Mouse (Mus musculus): ENCODE data around the gene Zfp445.

The Zfp445 gene

DNA sequence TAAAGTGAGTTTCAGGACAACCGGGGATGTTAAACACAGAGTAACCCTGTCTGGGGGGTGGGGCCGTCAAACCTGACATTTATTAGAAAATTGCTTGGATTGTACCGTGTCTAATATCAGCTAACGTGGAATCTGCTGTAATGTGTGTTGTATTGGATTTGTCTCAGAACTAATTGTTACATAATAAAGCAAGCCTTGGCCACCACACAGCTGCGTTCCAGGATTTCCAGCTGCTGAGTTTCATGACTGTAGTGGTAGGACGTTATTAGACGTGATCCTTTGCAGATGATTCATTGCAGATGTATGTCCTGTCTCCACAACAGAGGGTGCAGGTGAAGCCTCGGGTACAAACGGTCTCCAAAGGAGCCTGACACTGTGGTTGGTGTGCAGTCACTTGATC, 29.7 kb downstream of the Zfp445 start:
- ATAC-seq (ENCODE audit: low TSS enrichment), result no peak

DNA sequence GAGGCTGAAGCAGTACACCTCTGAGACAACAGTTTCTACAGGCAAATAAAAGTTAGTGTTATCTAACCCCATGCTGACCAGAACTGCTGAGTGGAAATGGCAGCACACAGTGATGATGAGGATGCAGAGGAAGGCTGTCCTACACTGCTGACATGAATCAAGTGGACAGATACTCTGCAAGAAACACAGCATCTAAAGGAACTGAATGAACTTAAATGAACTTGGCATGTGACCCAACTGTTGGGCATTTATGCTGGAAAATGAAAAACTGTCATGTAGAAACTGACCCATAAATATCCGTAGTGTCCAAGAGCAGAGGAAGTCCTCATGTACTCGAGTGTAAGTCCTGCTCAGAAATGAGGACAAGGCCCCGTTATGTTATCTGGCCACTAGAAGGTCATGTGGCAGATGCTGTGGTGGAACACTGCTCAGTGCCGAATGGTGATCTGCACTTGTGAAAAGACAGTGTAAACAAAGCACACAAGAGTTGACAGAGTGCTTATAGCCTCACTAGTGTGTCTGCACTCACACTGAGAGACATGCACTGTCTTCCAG, 35.9 kb downstream of the Zfp445 start:
- no peak for ATAC-seq (ENCODE audit: low TSS enrichment)

DNA sequence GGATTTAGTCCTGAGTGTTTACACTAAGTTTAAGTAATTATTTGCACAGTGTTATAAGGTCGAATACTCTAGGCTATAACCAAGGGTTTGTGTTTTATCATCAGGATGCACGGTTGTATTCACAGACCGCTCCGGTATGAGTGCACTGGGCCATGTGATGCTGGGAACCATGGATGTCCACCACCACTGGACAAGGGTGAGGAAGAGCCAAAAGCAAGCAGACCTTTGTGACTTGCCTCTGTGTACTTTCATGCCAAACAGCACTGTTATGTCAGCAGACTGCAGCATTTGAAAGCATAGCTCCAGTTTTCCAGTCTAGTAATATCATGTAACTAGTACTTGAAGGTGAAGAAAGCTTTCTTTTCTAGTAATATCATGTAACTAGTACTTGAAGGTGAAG, 39.1 kb downstream of the Zfp445 start:
- no peak for ATAC-seq (ENCODE audit: low TSS enrichment)

- ATAC-seq (ENCODE audit: low TSS enrichment), result no peak
Measured at GRCm38 (mm10) chr9:122823374-122824017, 42.3 kb downstream of the Zfp445 start.

DNA sequence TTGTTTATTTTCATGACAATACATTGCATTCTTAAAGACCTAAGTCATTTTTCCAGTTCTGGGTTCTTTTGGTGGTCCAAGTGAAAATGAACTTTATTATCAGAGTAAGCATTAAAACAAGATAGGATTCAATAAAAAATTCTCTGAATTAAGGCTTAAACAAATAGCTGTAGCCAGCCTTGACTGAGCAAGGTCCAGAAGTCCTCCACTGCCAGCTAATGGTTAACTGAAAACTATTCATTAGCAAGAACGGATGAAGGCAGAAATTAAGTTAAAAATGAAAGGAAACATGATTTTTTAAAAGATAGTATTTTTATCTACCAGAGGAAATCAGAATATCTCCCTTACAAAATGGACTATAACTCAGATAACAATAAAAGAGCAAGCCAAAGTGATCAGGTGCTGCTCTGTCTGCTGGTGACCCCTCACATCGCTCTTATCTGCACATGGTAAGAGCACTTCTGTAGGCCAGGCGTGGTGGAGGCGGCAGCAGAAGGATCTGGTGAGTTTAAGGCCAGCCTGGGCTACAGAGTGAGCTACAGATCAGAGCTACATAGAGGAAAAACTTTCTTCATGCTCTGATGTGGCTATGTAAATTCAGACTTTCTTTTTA, 50.5 kb downstream of the Zfp445 start:
- ATAC-seq (ENCODE audit: low TSS enrichment), result no peak

GRCm38 (mm10) chr9:122814775-122815174, 51.0 kb downstream of the Zfp445 start:
- no peak for ATAC-seq (ENCODE audit: low TSS enrichment)

GRCm38 (mm10) chr9:122812386-122812785, 53.4 kb downstream of the Zfp445 start:
- ATAC-seq (ENCODE audit: low TSS enrichment), result no peak

GRCm38 (mm10) chr9:122810212-122810611, 55.6 kb downstream of the Zfp445 start:
- no peak for ATAC-seq (ENCODE audit: low TSS enrichment)

GRCm38 (mm10) chr9:122807186-122807585, 58.6 kb downstream of the Zfp445 start:
- no peak for ATAC-seq (ENCODE audit: low TSS enrichment)

DNA sequence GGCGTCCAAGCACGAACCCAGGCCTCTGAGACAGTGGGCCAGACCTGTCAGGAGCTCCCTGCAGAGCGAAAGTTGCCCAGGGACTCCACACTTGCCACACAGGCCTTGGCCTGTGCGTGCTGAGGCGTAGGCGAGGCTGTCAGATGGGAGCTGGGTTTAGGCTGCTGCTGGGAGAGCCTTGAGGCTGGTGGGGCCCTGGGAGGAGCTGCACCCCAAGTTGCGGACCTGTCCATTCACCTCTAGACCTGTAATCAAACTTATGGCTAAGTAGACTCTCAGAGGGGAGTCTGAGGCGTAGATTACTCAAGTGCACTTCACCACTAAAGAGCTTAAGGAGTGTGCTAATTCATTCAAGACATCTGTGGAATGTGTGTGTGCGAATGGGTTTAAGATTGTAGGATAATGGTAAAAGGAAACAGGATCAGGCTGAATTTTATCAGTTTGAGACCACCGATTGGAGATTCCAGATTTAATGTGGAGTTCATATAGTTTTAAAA, 59.9 kb downstream of the Zfp445 start:
- peak; percentile 76; the same call in 1 of the 2 replicates for ATAC-seq (ENCODE audit: low TSS enrichment)

DNA sequence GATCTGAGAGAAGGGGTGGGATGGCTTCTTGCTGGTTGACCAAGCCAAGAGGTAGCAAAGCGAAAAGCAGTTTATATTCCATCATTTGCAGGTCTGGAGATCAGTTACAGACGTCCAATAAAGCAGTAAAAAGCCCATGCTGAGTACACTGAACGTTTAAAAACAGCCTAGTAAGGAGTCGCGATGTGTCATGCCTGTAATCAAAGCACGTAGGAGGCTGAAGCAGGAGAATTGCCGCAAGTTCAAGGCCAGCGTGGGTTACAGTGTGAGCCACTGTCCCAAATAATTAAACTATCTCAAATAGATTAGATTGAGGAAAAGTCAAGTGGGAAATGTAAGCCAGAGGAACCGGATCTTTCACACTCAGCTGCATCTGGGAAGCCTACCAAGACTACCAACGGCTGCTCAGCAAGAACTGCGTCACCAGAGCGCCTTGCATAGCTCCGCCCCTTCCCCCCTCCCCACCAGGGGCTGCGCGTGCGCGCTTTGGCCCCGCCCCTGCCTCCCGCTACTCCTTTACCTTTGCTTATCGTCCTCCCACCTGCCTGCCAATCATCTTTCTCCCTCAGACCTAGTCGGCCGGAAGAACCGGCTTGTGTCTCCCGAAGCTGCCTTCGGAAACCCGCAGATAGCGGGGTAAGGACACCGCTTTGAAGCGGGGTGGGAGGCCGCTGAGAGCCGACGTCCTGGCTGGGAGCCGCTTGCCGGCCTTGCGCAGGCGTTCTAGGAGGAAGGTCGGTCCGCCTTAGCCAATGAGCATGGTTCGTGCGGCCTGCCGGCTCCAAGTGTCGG, 60.6 kb downstream of the Zfp445 start, which contains the start of gene Tcaim:
TSS of gene Tcaim (plus strand) at position 487 of the 792 bp plus-strand sequence.
- ATAC-seq (ENCODE audit: low TSS enrichment), result peak; percentile 97
